Comparison of ENCODE assay signal across 10 mouse cellular contexts in genomic region chr10:122869865-122870503, GRCm38 (mm10).
DNase-seq lines count a peak whose midpoint lies in the region; ATAC-seq and TF ChIP-seq lines count a peak whose summit lies in the region.
"Had no signal": no experiment of that assay in that cellular context is flagged by ENCODE, and none has a peak within 500 bp of the region (broad histone marks: within the 10 kb centered on the region; RNA-seq: fewer than 3 reads in every experiment).

No protein-coding gene starts in this region.

- peak; percentile 50 for DNase-seq in embryo, embryonic 10 days (ENCODE audit: low spot score)
- no peak for DNase-seq in embryo, embryonic 10.5 days (ENCODE audit: low spot score)
- DNase-seq in ovary, adult 18-20 months (ENCODE audit: low spot score) = peak; percentile 35
- no peak for DNase-seq in ovary, postnatal 14 days (ENCODE audit: low spot score)
- peak; percentile 52 to 65 for DNase-seq in kidney, postnatal 25 days
- DNase-seq in stomach, postnatal 0 days (ENCODE audit: low spot score) = no peak
- DNase-seq in thymus, postnatal 14 days = no peak
- no peak for DNase-seq in gastrocnemius, postnatal 4 days (ENCODE audit: low spot score in 2 of 2)

- no peak overlapping the region for H3K9ac ChIP-seq in stomach, postnatal 0 days (ENCODE audit: low read length)

- TF ChIP-seq EP300 in stomach, postnatal 0 days (optimal IDR thresholded peaks at IDR 0.05) = no peak

- no peaks in the 10 kb centered on the region for H3K9me3 ChIP-seq in stomach, postnatal 0 days (ENCODE audit: control insufficient read depth, low read length)
- H3K9me3 ChIP-seq: midbrain, embryonic 10.5 days had no signal

- no peak overlapping the region for H3K4me3 ChIP-seq in stomach, postnatal 0 days (ENCODE audit: low read depth, low read length)
- H3K4me3 ChIP-seq: left cerebral cortex, adult 2 months; midbrain, embryonic 10.5 days had no signal

- TF ChIP-seq CTCF in stomach, postnatal 0 days (IDR thresholded peaks at IDR 0.05; ENCODE audit: low read depth) = no peak

- ATAC-seq in stomach, postnatal 0 days (ENCODE audit: low FRiP score, low TSS enrichment) = peak; percentile 63

- no peaks in the 10 kb centered on the region for H3K4me1 ChIP-seq in stomach, postnatal 0 days (replicated peaks; ENCODE audit: control insufficient read depth, insufficient read depth)
- H3K4me1 ChIP-seq: midbrain, embryonic 10.5 days had no signal

- no peaks in the 10 kb centered on the region for H3K27me3 ChIP-seq in stomach, postnatal 0 days (ENCODE audit: control insufficient read depth, insufficient read depth, low read length)

- no peaks in the 10 kb centered on the region for H3K36me3 ChIP-seq in stomach, postnatal 0 days (ENCODE audit: control insufficient read depth, insufficient read depth, low read length)
- H3K36me3 ChIP-seq: midbrain, embryonic 10.5 days had no signal

- peak overlapping the region; percentile 56 for H3K27ac ChIP-seq in stomach, postnatal 0 days (replicated peaks)
- H3K27ac ChIP-seq: left cerebral cortex, adult 2 months; midbrain, embryonic 10.5 days had no signal

- no peak overlapping the region for H3K4me2 ChIP-seq in stomach, postnatal 0 days (replicated peaks; ENCODE audit: low read depth)

- 28% methylated on average over 8 of the region's 8 CpGs for WGBS in stomach, postnatal 0 days

Comparison
In these comparisons a context has a peak if more than half of its experiments do, and no peak if none do; other contexts are left out.
1. DNase-seq: peak in embryo, embryonic 10 days (single experiment), ovary, adult 18-20 months (single experiment) and kidney, postnatal 25 days (2 of 2); none in embryo, embryonic 10.5 days (single experiment), ovary, postnatal 14 days (single experiment), stomach, postnatal 0 days (single experiment), thymus, postnatal 14 days (single experiment) and gastrocnemius, postnatal 4 days (0 of 2).